8 mouse cellular contexts compared by ENCODE assay signal in genomic region chr4:135257881-135258476, GRCm38 (mm10). TPM values are rescaled to one million over a fixed set of nuclear protein-coding genes. Genes with fewer than 3 reads are reported as not detected.
DNase-seq lines count a peak whose midpoint lies in the region; ATAC-seq and TF ChIP-seq lines count a peak whose summit lies in the region.
"Had no signal": no experiment of that assay in that cellular context is flagged by ENCODE, and none has a peak within 500 bp of the region (broad histone marks: within the 10 kb centered on the region; RNA-seq: fewer than 3 reads in every experiment).

No protein-coding gene starts in this region.

- TF ChIP-seq CTCF in hindbrain, postnatal 0 days (IDR thresholded peaks at IDR 0.05; ENCODE audit: low read depth), result no peak
- TF ChIP-seq CTCF in olfactory bulb, adult 2 months (IDR thresholded peaks at IDR 0.05; ENCODE audit: insufficient read depth, low read depth, low read length), result no peak

- no peaks in the 10 kb centered on the region for H3K9me3 ChIP-seq in limb, embryonic 11.5 days (ENCODE audit: control insufficient read depth, low read length)
- H3K9me3 ChIP-seq in limb, embryonic 10.5 days (replicated peaks), result no peaks in the 10 kb centered on the region
- no peaks in the 10 kb centered on the region for H3K9me3 ChIP-seq in forebrain, embryonic 13.5 days (replicated peaks)
- no peaks in the 10 kb centered on the region for H3K9me3 ChIP-seq in hindbrain, postnatal 0 days (ENCODE audit: low read length)

- H3K27ac ChIP-seq in limb, embryonic 11.5 days (replicated peaks; ENCODE audit: low read depth, low read length), result peak overlapping the region; percentile 39; the same call in 1 of the 2 replicates
- no peak overlapping the region for H3K27ac ChIP-seq in limb, embryonic 10.5 days
- peak overlapping the region; percentile 83 for H3K27ac ChIP-seq in forebrain, embryonic 13.5 days
- H3K27ac ChIP-seq in hindbrain, postnatal 0 days, result peak overlapping the region; percentile 73
- peak overlapping the region; percentile 90 for H3K27ac ChIP-seq in olfactory bulb, adult 2 months (ENCODE audit: insufficient read depth, low read depth, low read length)

- 0 out of 2 replicates have a peak overlapping the region, but pooled peaks have one; percentile 8 for H3K4me2 ChIP-seq in limb, embryonic 11.5 days (ENCODE audit: low read depth, severe bottlenecking)
- peak overlapping the region; percentile 46 for H3K4me2 ChIP-seq in forebrain, embryonic 13.5 days
- H3K4me2 ChIP-seq in hindbrain, postnatal 0 days (ENCODE audit: low read depth, low read length), result peak overlapping the region; percentile 25; the same call in 1 of the 2 replicates

- no peak overlapping the region for H3K4me3 ChIP-seq in limb, embryonic 11.5 days (ENCODE audit: low read depth, low read length)
- H3K4me3 ChIP-seq in limb, embryonic 10.5 days, result no peak overlapping the region
- H3K4me3 ChIP-seq in forebrain, embryonic 13.5 days, result no peak overlapping the region
- H3K4me3 ChIP-seq in hindbrain, postnatal 0 days (ENCODE audit: low read length), result no peak overlapping the region
- no peak overlapping the region for H3K4me3 ChIP-seq in olfactory bulb, adult 2 months (ENCODE audit: insufficient read depth, low read depth, low read length)

- WGBS in limb, embryonic 11.5 days, result 77% methylated on average over 9 of the region's 9 CpGs
- WGBS in limb, embryonic 10.5 days, result 90% methylated on average over 9 of the region's 9 CpGs
- 27% methylated on average over 9 of the region's 9 CpGs for WGBS in forebrain, embryonic 13.5 days
- WGBS in hindbrain, postnatal 0 days, result 41% methylated on average over 9 of the region's 9 CpGs
- WGBS in olfactory bulb, adult 2 months, result 21% methylated on average over 9 of the region's 9 CpGs

- no peaks in the 10 kb centered on the region for H3K27me3 ChIP-seq in limb, embryonic 11.5 days (ENCODE audit: control insufficient read depth, insufficient read depth, low read length)
- H3K27me3 ChIP-seq in limb, embryonic 10.5 days (ENCODE audit: low read depth, poor library complexity, severe bottlenecking), result no peaks in the 10 kb centered on the region
- H3K27me3 ChIP-seq in forebrain, embryonic 13.5 days, result no peaks in the 10 kb centered on the region
- no peaks in the 10 kb centered on the region for H3K27me3 ChIP-seq in hindbrain, postnatal 0 days (ENCODE audit: insufficient read depth, low read length)
- H3K27me3 ChIP-seq: Patski had no signal

- H3K4me1 ChIP-seq in limb, embryonic 11.5 days (ENCODE audit: control insufficient read depth, insufficient read depth, low read length), result peaks cover 10% of the 10 kb centered on the region
- H3K4me1 ChIP-seq in limb, embryonic 10.5 days, result peaks cover 14% of the 10 kb centered on the region; the same call in 1 of the 2 replicates
- H3K4me1 ChIP-seq in forebrain, embryonic 13.5 days, result peaks cover 65% of the 10 kb centered on the region
- H3K4me1 ChIP-seq in hindbrain, postnatal 0 days (ENCODE audit: insufficient read depth, low read length), result peaks cover 5% of the 10 kb centered on the region
- H3K4me1 ChIP-seq in olfactory bulb, adult 2 months (ENCODE audit: control insufficient read depth, insufficient read depth, low read length), result peaks cover 14% of the 10 kb centered on the region

- DNase-seq in limb, embryonic 11.5 days (ENCODE audit: low spot score), result no peak
- no peak for DNase-seq in limb, embryonic 10.5 days (ENCODE audit: low spot score)
- no peak for DNase-seq in hindbrain, postnatal 0 days (ENCODE audit: low spot score)
- no peak for DNase-seq in cerebellum, postnatal 4 days (ENCODE audit: low spot score in 2 of 2)

- ATAC-seq in limb, embryonic 11.5 days (ENCODE audit: insufficient number of reproducible peaks, low FRiP score, low TSS enrichment, low read depth), result no peak
- peak; percentile 61; the same call in 1 of the 2 replicates for ATAC-seq in forebrain, embryonic 13.5 days
- no peak for ATAC-seq in hindbrain, postnatal 0 days
- no peak for ATAC-seq in megakaryocyte-erythroid progenitor cell, adult 5-6 weeks (replicated peaks; ENCODE audit: low FRiP score, low TSS enrichment, poor library complexity, severe bottlenecking)
- ATAC-seq: Patski had no signal

- H3K9ac ChIP-seq in limb, embryonic 11.5 days (ENCODE audit: low read length), result no peak overlapping the region
- H3K9ac ChIP-seq in forebrain, embryonic 13.5 days, result peak overlapping the region; percentile 48
- no peak overlapping the region for H3K9ac ChIP-seq in hindbrain, postnatal 0 days (replicated peaks; ENCODE audit: low read length)

- H3K36me3 ChIP-seq in limb, embryonic 11.5 days (ENCODE audit: control insufficient read depth, insufficient read depth, low read length), result peaks cover 5% of the 10 kb centered on the region; the same call in 1 of the 2 replicates
- H3K36me3 ChIP-seq in limb, embryonic 10.5 days, result peaks cover 64% of the 10 kb centered on the region
- peaks cover 20% of the 10 kb centered on the region; the same call in 1 of the 2 replicates for H3K36me3 ChIP-seq in forebrain, embryonic 13.5 days (ENCODE audit: poor library complexity, severe bottlenecking)
- no peaks in the 10 kb centered on the region for H3K36me3 ChIP-seq in hindbrain, postnatal 0 days (ENCODE audit: insufficient read depth, low read length)

- TF ChIP-seq POLR2A in olfactory bulb, adult 2 months (IDR thresholded peaks at IDR 0.05; ENCODE audit: insufficient read depth, low read depth, low read length), result no peak

RNA-seq across cellular contexts. Expression of gene Clic4, which starts 14.6 kb away (rescaled TPM):
- polyA plus RNA-seq in limb, embryonic 11.5 days (2014; fragmentation: Nextera tagmentation; extraction: Ambion mirVana), result 141 and 161 TPM in 2 replicates
- 208 and 220 TPM in 2 replicates for polyA plus RNA-seq in limb, embryonic 10.5 days (2016; fragmentation: Nextera tagmentation; extraction: Ambion mirVana)
- 146 and 153 TPM in 2 replicates for polyA plus RNA-seq in forebrain, embryonic 13.5 days (2015; fragmentation: Nextera tagmentation; extraction: Ambion mirVana)
- total RNA-seq in hindbrain, postnatal 0 days (2014; rRNA removed), result 64.7 and 70.1 TPM in 2 replicates
- 57.1 and 59.7 TPM in 2 replicates for polyA plus RNA-seq in hindbrain, postnatal 0 days (2015; fragmentation: Nextera tagmentation; extraction: Ambion mirVana)
- not detected in 2 replicates for polyA plus RNA-seq in olfactory bulb, adult 2 months (2012; ENCODE audit: insufficient read depth, insufficient read length, low replicate concordance, missing spikeins)
- total RNA-seq in megakaryocyte-erythroid progenitor cell, adult 5-6 weeks (2014; fragmentation: Nextera tagmentation), result 77.8 and 83.9 TPM in 2 replicates
- total RNA-seq in megakaryocyte-erythroid progenitor cell, adult 5-6 weeks (2017), result 79.0 and 86.0 TPM in 2 replicates
